In the genomic region with DNA sequence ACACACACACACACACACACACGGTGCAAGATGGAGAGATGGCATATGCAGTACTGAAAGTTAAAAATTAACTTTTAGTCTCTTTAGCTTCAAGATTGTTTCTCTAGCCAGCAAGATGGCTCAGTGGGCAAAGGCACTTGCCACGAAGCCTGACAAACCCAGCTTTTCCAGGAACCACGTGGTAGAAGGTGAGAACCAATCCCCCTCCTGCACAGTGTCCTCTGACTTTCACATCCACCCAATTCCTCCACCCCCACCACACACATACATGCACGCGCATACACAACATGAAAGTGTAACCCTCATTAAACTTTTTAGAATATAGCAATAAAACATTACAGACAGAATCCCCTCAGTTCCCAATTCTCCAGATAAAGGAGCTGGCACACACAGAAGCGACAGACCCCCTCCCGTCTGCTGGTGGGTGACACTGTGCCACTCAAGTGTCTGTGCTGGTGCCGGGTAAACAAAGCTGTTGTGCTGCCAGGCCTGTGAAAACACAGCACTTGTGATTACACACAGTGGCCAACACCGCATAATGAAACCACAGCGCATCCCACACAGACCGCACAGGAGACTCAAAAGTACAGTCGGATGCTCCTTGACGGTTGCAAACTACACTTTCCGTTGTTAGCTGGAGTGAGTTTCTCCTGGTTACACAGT, we compare ENCODE assay signal across 12 mouse cellular contexts.
"Had no signal": no experiment of that assay in that cellular context is flagged by ENCODE, and none has a peak within 500 bp of the region (broad histone marks: within the 10 kb centered on the region; RNA-seq: fewer than 3 reads in every experiment).

No protein-coding gene starts in this region.

- ATAC-seq: lung, postnatal 0 days; midbrain, embryonic 13.5 days had no signal

- H3K36me3 ChIP-seq: limb, embryonic 10.5 days; liver, embryonic 15.5 days; midbrain, embryonic 13.5 days had no signal

- H3K4me2 ChIP-seq: liver, embryonic 11.5 days; liver, embryonic 15.5 days; midbrain, embryonic 13.5 days had no signal

- H3K27ac ChIP-seq: layer of hippocampus, adult 2 months; limb, embryonic 10.5 days; liver, embryonic 15.5 days; midbrain, embryonic 13.5 days had no signal

- H3K4me1 ChIP-seq: midbrain, embryonic 13.5 days had no signal

- H3K4me3 ChIP-seq: layer of hippocampus, adult 2 months; limb, embryonic 10.5 days; liver, embryonic 15.5 days; midbrain, embryonic 13.5 days had no signal

- DNase-seq: kidney, adult 18-20 months; kidney, postnatal 10 days; kidney, postnatal 4 days; lung, adult 2 months; lung, postnatal 36 days; thymus, postnatal 36 days had no signal

- H3K9ac ChIP-seq: liver, embryonic 15.5 days; midbrain, embryonic 13.5 days had no signal

- H3K9me3 ChIP-seq: limb, embryonic 10.5 days; liver, embryonic 15.5 days; midbrain, embryonic 13.5 days had no signal
